Mouse (Mus musculus) CH12.LX (cell line): ENCODE results near the gene D2hgdh. TPM values are rescaled to one million over a fixed set of nuclear protein-coding genes. Genes with fewer than 3 reads are reported as not detected.

Experiments used
- DNase-seq: peaks from one replicate; pipeline ENCODE4 v3.0.0-alpha.2; 2013; ENCODE audit errors: extremely low read depth
- H3K27ac ChIP-seq: 2 replicates; pipeline ENCODE4 v1.5.1; 2012; ENCODE audit warnings: low read depth, mild to moderate bottlenecking, control low read depth, moderate library complexity; ENCODE audit not compliant: insufficient read depth
- H3K27me3 ChIP-seq: replicated peaks from 2 replicates; pipeline ENCODE3; 2012; ENCODE audit warnings: inconsistent platforms
- H3K36me3 ChIP-seq, 2 experiments: replicated peaks in 1 of 2; 2 replicates each; pipeline versions ENCODE3 to v1.6.1; 2012; ENCODE audit warnings: inconsistent platforms in 1 of 2, low read length in 1 of 2, mild to moderate bottlenecking in 1 of 2, mixed read lengths in 1 of 2, moderate library complexity in 1 of 2; ENCODE audit not compliant: control insufficient read depth in 1 of 2, insufficient read depth in 1 of 2
- H3K4me1 ChIP-seq, 2 experiments: 2 replicates each; pipeline ENCODE4 v1.6.1; 2012; ENCODE audit warnings: inconsistent platforms in 1 of 2, moderate library complexity in 1 of 2; ENCODE audit not compliant: insufficient read depth in 2 of 2, control insufficient read depth in 1 of 2
- H3K4me2 ChIP-seq: 2 replicates; pipeline ENCODE4 v1.6.1; 2012; ENCODE audit warnings: low read depth, mild to moderate bottlenecking, control low read depth; ENCODE audit not compliant: poor library complexity, insufficient read depth, severe bottlenecking
- H3K4me3 ChIP-seq, 3 experiments: fragments of 150-350 bp in 1 of 3; sonication (generic) in 1 of 3; replicated peaks in 1 of 3; 2 replicates each; pipeline versions ENCODE3 to v1.5.1; 2011 to 2012; ENCODE audit warnings: low read depth in 2 of 3, low read length in 2 of 3, mild to moderate bottlenecking in 2 of 3, moderate library complexity in 2 of 3, control low read depth in 1 of 3, improper control_type of control experiment in 1 of 3, inconsistent platforms in 1 of 3, mixed read lengths in 1 of 3; ENCODE audit not compliant: poor library complexity in 1 of 3
- H3K79me2 ChIP-seq: replicated peaks from 2 replicates; pipeline ENCODE4 v1.6.1; 2012; ENCODE audit warnings: mild to moderate bottlenecking, moderate library complexity; ENCODE audit not compliant: control insufficient read depth, poor library complexity, insufficient read depth, severe bottlenecking; ENCODE audit errors: extremely low read depth
- H3K9ac ChIP-seq: 2 replicates; pipeline ENCODE4 v1.6.1; 2012; ENCODE audit warnings: low read depth, mild to moderate bottlenecking, control low read depth, moderate library complexity; ENCODE audit not compliant: insufficient read depth
- H3K9me3 ChIP-seq: replicated peaks from 2 replicates; pipeline ENCODE3; 2012; ENCODE audit warnings: low read length, inconsistent platforms, mixed read lengths
- BHLHE40 ChIP-seq: IDR thresholded peaks from 2 replicates; pipeline ENCODE4 v1.6.1; 2011; ENCODE audit warnings: mild to moderate bottlenecking, low read depth, low read length, improper control_type of control experiment
- CHD1 ChIP-seq: IDR thresholded peaks from 2 replicates; pipeline ENCODE4 v1.6.1; 2012; ENCODE audit warnings: low read depth, low read length, improper control_type of control experiment, inconsistent platforms
- CHD2 ChIP-seq: IDR thresholded peaks from 2 replicates; pipeline ENCODE4 v1.6.1; 2011; ENCODE audit warnings: low read length, improper control_type of control experiment
- ELF1 ChIP-seq: IDR thresholded peaks from 2 replicates; pipeline ENCODE4 v1.6.1; 2014; ENCODE audit warnings: low read depth, mild to moderate bottlenecking, inconsistent platforms, low read length, improper control_type of control experiment
- EP300 ChIP-seq: IDR thresholded peaks from 2 replicates; pipeline ENCODE4 v1.6.1; 2011; ENCODE audit warnings: low read length, improper control_type of control experiment
- JUND ChIP-seq: conservative IDR thresholded peaks from 2 replicates; pipeline ENCODE4 v1.6.1; 2011; ENCODE audit warnings: low read depth, low read length, improper control_type of control experiment
- KAT2A ChIP-seq: IDR thresholded peaks from 2 replicates; pipeline ENCODE4 v1.6.1; 2012; ENCODE audit warnings: low read length, improper control_type of control experiment, inconsistent platforms; ENCODE audit not compliant: insufficient replicate concordance
- MAFK ChIP-seq: IDR thresholded peaks from 2 replicates; pipeline ENCODE4 v1.6.1; 2011; ENCODE audit warnings: low read length, improper control_type of control experiment; ENCODE audit not compliant: insufficient replicate concordance
- MAX ChIP-seq: IDR thresholded peaks from 2 replicates; pipeline ENCODE4 v1.6.1; 2011; ENCODE audit warnings: low read length, improper control_type of control experiment
- MEF2A ChIP-seq: IDR thresholded peaks from 2 replicates; pipeline ENCODE4 v1.6.1; 2014; ENCODE audit warnings: low read depth, mild to moderate bottlenecking, inconsistent platforms, low read length, improper control_type of control experiment, borderline replicate concordance
- MXI1 ChIP-seq: IDR thresholded peaks from 2 replicates; pipeline ENCODE4 v1.6.1; 2011; ENCODE audit warnings: mild to moderate bottlenecking, low read depth, low read length, improper control_type of control experiment
- MYC ChIP-seq: IDR thresholded peaks from 2 replicates; pipeline ENCODE4 v1.6.1; 2011; ENCODE audit warnings: low read depth, mild to moderate bottlenecking, improper control_type of control experiment, low read length
- NRF1 ChIP-seq: IDR thresholded peaks from 2 replicates; pipeline ENCODE4 v1.6.1; 2014; ENCODE audit warnings: low read depth, mild to moderate bottlenecking, inconsistent platforms, low read length, improper control_type of control experiment, moderate library complexity
- POLR2AphosphoS2 ChIP-seq: IDR thresholded peaks from 2 replicates; pipeline ENCODE4 v1.6.1; 2011; ENCODE audit warnings: low read depth, low read length, improper control_type of control experiment
- RAD21 ChIP-seq: IDR thresholded peaks from 2 replicates; pipeline ENCODE4 v1.6.1; 2011; ENCODE audit warnings: low read depth, mild to moderate bottlenecking, low read length, improper control_type of control experiment, moderate library complexity
- RCOR1 ChIP-seq: conservative IDR thresholded peaks from 2 replicates; pipeline ENCODE4 v1.6.1; 2012; ENCODE audit warnings: low read depth, mild to moderate bottlenecking, inconsistent platforms, low read length, improper control_type of control experiment
- SIN3A ChIP-seq: IDR thresholded peaks from 2 replicates; pipeline ENCODE4 v1.6.1; 2012; ENCODE audit warnings: low read length, improper control_type of control experiment, inconsistent platforms
- SMC3 ChIP-seq: IDR thresholded peaks from 2 replicates; pipeline ENCODE4 v1.6.1; 2011; ENCODE audit warnings: low read depth, low read length, improper control_type of control experiment
- TBP ChIP-seq: conservative IDR thresholded peaks from 2 replicates; pipeline ENCODE4 v1.6.1; 2011; ENCODE audit warnings: low read depth, low read length, improper control_type of control experiment
- UBTF ChIP-seq: IDR thresholded peaks from 2 replicates; pipeline ENCODE4 v1.6.1; 2012; ENCODE audit warnings: low read depth, mild to moderate bottlenecking, inconsistent platforms, low read length, improper control_type of control experiment, moderate library complexity
- USF1 ChIP-seq: IDR thresholded peaks from 2 replicates; pipeline ENCODE4 v1.6.1; 2014; ENCODE audit warnings: low read depth, mild to moderate bottlenecking, inconsistent platforms, low read length, improper control_type of control experiment
- USF2 ChIP-seq: conservative IDR thresholded peaks from 2 replicates; pipeline ENCODE4 v1.6.1; 2011; ENCODE audit warnings: low read depth, low read length, improper control_type of control experiment
- ZC3H11A ChIP-seq: IDR thresholded peaks from 2 replicates; pipeline ENCODE4 v1.6.1; 2012; ENCODE audit warnings: low read depth, mild to moderate bottlenecking, inconsistent platforms, low read length, improper control_type of control experiment
- ZKSCAN1 ChIP-seq: IDR thresholded peaks from 2 replicates; pipeline ENCODE4 v1.6.1; 2012; ENCODE audit warnings: low read depth, inconsistent platforms, low read length, improper control_type of control experiment, borderline replicate concordance
- ZMIZ1 ChIP-seq: IDR thresholded peaks from 2 replicates; pipeline ENCODE4 v1.6.1; 2012; ENCODE audit warnings: low read depth, mild to moderate bottlenecking, inconsistent platforms, low read length, improper control_type of control experiment
- dilution Hi-C: fragments of 300-500 bp; cut with MboI; formaldehyde crosslinking; loops from 2 replicates; pipeline ENCODE4 v1.14.3; 2020; ENCODE audit warnings: low sequenced_read_pairs; ENCODE audit not compliant: extremely low pct_unique_long_range_greater_than_20kb, extremely low pct_ligation_motif_present
- in situ Hi-C: fragments of 300-500 bp; cut with MboI; formaldehyde crosslinking; loops from 3 replicates; pipeline ENCODE4 v1.14.3; 2019; ENCODE audit warnings: low sequenced_read_pairs, low pct_ligation_motif_present, low pct_unique_long_range_greater_than_20kb, mixed read lengths
- polyA plus RNA-seq: library from polyadenylated mRNA; unstranded; fragments of >175 nt; gene quantifications from 2 replicates; pipeline ENCODE4 v1.2.1, GENCODE M21; 2012; ENCODE audit warnings: low read depth; ENCODE audit not compliant: insufficient read length
- total RNA-seq, 2 experiments: library from RNA; depleted of rRNA; stranded (reverse); fragments of 300-350 nt in 1 of 2; fragments of >200 nt in 1 of 2; gene quantifications; 2 replicates each; pipeline ENCODE4 v1.2.3; 2012 to 2014

The D2hgdh gene
- total and polyA plus RNA-seq, 3 experiments = 11.1 to 14.3 (median 13.1) TPM

DNA sequence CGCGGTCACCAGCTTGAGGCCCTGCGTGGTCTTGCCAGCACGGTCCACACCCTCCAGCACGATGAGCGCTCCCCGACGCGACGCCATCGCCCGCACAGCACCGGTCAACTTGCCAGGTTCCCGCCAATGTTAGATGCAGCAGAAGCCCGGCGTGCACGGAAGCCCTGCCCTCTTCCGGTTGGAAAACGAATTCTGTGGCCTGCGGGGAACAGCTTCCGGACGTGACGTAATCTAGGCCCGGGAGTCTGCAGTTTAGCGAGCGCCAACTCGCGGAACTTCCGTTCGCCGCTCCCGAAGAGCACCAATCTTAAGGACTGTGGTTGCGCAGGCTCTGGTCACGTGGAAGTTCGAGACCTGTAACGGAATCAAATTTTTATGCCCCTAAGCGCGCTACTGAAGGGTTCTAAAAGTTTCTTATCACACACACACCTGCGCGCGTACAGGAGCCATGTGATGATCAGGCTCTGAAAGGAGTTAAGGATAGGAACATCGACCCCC lies 22.9 kb upstream of the D2hgdh start, which contains the start of gene Dtymk (continued):
- TF ChIP-seq USF2 (peak; percentile 63), MEF2A (peak; percentile 66; the same call in 1 of the 2 replicates), MYC (peak; percentile 96), ZKSCAN1 (no peak), CHD1 (no peak), SMC3 (no peak), JUND (peak; percentile 45; the same call in 1 of the 2 replicates), POLR2AphosphoS2 (peak; percentile 53; the same call in 1 of the 2 replicates), ZC3H11A (no peak), USF1 (peak; percentile 82), KAT2A (peak; percentile 84)

- Histone ChIP-seq H3K4me1 (peaks cover 12 to 50% of the 10 kb centered on the region in 2 experiments; a peak in 3 of 4 replicates), H3K4me3 (peak overlapping the region; percentile 8 to 80 (median 57))
These were observed 21.9 kb upstream of the D2hgdh start for GRCm38 (mm10) chr1:93802771-93803170.

DNA sequence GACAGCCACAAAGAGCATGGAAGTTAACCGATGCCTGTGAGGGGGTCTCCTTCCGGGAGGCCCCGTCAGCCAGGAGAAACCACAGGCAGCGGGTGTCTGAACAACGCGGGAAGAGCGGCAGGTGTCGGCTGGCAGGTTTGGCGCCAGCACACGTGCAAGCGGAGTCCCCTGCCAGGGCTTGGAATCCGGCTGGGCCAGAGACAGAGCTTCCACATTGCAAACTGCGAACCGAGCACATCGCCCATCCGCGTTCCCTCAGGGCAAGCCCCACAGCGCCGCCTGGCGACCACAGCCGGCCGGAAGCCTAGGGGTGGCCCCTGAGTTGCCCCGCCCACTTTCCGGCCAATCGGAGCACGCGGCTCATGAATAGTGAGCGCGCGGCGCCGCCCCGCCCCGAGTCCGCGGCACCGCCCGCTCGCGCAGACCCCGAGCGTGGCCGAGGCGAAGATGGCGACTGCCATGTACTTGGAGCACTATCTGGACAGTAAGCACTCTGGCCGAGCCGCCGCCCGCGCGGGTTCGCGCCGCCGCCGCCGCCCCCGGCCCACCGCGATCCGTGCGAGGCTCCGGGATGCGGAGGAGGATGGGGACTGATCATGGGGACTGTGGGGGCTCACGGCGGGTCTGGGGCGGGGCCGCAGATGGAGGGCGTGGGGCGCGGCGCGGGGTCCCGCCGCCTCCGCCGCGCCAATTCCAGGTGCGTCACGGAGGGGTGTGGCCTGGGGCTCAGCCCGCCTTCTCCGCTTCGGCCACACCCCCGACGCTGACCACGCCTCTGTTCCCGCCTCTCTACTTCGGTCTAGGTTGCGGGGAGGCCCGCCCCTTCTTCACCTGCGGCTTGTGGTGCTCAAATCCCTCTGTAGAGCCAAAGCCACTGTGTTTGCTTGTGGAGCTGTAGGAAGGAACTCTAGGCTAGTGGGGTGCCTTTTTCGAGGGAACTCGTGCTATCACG lies 20.9 kb upstream of the D2hgdh start, which contains the start of gene Ing5:
TSS of gene Ing5 (plus strand) at position 410 of the 952 bp plus-strand sequence.
- Histone ChIP-seq H3K9ac (peak within 1 kb of the TSS; percentile 84), H3K27me3 (no peaks in the 10 kb centered on the region), H3K4me3 (peak within 1 kb of the TSS; percentile 62 to 80 (median 78)), H3K79me2 (peaks cover 30% of the 10 kb centered on the region), H3K27ac (peak within 1 kb of the TSS; percentile 76), H3K9me3 (no peaks in the 10 kb centered on the region), H3K36me3 (peaks cover 31 to 51% of the 10 kb centered on the region in 2 experiments), H3K4me2 (peak within 1 kb of the TSS; percentile 99), H3K4me1 (peaks cover 12 to 39% of the 10 kb centered on the region in 2 experiments; a peak in 3 of 4 replicates)
- in situ Hi-C loops = no loop called here
- peak; percentile 95 for DNase-seq
- dilution Hi-C loops = no loop called here
- TF ChIP-seq MXI1 = peak; percentile 98
- TF ChIP-seq MAX = peak; percentile 75
- TF ChIP-seq TBP = peak; percentile 64; the same call in 1 of the 2 replicates
- TF ChIP-seq SMC3 = peak; percentile 33; the same call in 1 of the 2 replicates
- peak; percentile 75 for TF ChIP-seq NRF1
- TF ChIP-seq SIN3A = peak; percentile 83
- TF ChIP-seq ZMIZ1 = peak; percentile 54; the same call in 1 of the 2 replicates
- peak; percentile 86 for TF ChIP-seq ELF1
- peak; percentile 89 for TF ChIP-seq BHLHE40
- TF ChIP-seq RCOR1 = no peak
- TF ChIP-seq CHD2 = no peak; the same call in 1 of the 2 replicates
- 0 out of 2 replicates have a peak, but pooled peaks have one; percentile 25 for TF ChIP-seq UBTF
- TF ChIP-seq MAFK = no peak
- peak; percentile 42 for TF ChIP-seq MEF2A
- peak; percentile 47 for TF ChIP-seq RAD21

More at GRCm38 (mm10) chr1:93802771-93803170, 21.9 kb upstream of the D2hgdh start:
- dilution Hi-C loops = no loop called here
- Histone ChIP-seq H3K9ac (peak overlapping the region; percentile 84), H3K36me3 (peaks cover 30 to 51% of the 10 kb centered on the region in 2 experiments), H3K27me3 (no peaks in the 10 kb centered on the region), H3K79me2 (peaks cover 30% of the 10 kb centered on the region), H3K4me2 (peak overlapping the region; percentile 99), H3K27ac (peak overlapping the region; percentile 68)
- in situ Hi-C loops = no loop called here
- TF ChIP-seq RCOR1 (no peak), ZMIZ1 (no peak), EP300 (0 out of 2 replicates have a peak, but pooled peaks have one; percentile 8), KAT2A (0 out of 2 replicates have a peak, but pooled peaks have one; percentile 15), TBP (no peak)
- TF ChIP-seq, all 38 proteins: peak for 2
- no peak for DNase-seq
- H3K9me3 ChIP-seq = no peaks in the 10 kb centered on the region
